Mouse (Mus musculus): ENCODE measurements around the gene Noxo1. TPM values are rescaled to one million over a fixed set of nuclear protein-coding genes. Genes with fewer than 3 reads are reported as not detected.

Gene Noxo1
- total and polyA plus RNA-seq, 3 experiments, result 0.62 to 2.4 TPM; not detected in 1

DNA sequence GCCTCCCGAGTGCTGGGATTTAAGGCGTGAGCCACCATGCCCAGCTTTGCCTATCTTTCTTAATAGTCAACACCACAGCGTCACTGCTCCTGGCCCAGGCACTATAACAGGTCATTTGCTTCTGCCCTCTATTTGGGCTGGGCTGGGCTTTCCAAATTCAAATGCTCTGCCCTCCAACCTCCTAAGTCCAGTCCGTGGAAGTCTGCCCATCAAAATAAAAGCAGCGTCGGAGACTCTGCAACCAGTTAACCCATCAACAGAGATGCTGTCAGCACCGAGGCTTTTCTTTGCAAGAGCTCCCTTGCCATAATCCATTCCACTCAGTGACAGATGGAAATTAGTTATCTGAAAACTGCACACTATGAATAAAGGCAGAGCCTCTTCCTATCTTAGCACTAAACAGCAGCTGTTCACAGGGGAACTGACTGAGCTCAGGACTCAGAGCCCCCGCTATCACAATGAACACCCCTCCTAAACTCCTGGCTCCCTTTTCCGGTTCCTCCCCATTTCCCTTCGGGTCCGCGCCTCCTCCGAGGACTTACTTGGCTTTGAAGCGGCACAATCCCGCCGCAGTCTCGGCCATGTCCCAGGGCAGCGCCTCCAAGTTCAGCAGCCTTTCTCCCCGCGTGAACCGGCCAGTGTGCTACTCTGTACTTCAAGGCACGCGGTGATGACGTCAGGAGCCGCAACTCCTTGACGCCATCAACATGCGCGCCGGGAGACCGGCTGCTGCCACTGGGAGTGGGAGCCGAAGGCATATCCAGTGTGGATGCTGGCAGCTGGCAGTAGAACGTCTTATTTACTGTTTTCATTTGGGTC is 11.2 kb downstream of the Noxo1 start, which contains the start of gene Tbl3 (continued):
- no peak for TF ChIP-seq CHD1 (IDR thresholded peaks at IDR 0.05; ENCODE audit: low read depth, low read length)
- peak; percentile 26; the same call in 1 of the 2 replicates for TF ChIP-seq MYB (IDR thresholded peaks at IDR 0.05; ENCODE audit: low read depth, low read length)
- peak; percentile 42 for TF ChIP-seq ELF1 (IDR thresholded peaks at IDR 0.05; ENCODE audit: low read depth, low read length)
- TF ChIP-seq RCOR1 (IDR thresholded peaks at IDR 0.05; ENCODE audit: low read depth, low read length), result peak; percentile 59; the same call in 1 of the 2 replicates
- TF ChIP-seq MEF2A (IDR thresholded peaks at IDR 0.05; ENCODE audit: extremely low read depth, insufficient replicate concordance, low read depth, low read length, poor library complexity, severe bottlenecking), result no peak
- no peak for TF ChIP-seq MAFK (IDR thresholded peaks at IDR 0.05; ENCODE audit: borderline replicate concordance, low read depth, low read length)
- TF ChIP-seq ZKSCAN1 (IDR thresholded peaks at IDR 0.05; ENCODE audit: low read depth, low read length), result no peak
- TF ChIP-seq SIN3A (IDR thresholded peaks at IDR 0.05; ENCODE audit: low read length), result peak; percentile 97
- TF ChIP-seq UBTF (IDR thresholded peaks at IDR 0.05; ENCODE audit: borderline replicate concordance, insufficient read depth, low read depth, low read length), result no peak
- peak; percentile 72 to 78 for TF ChIP-seq EP300 (IDR thresholded peaks at IDR 0.05; ENCODE audit: low read depth in 1 of 2, low read length in 2 of 2)
- peak; percentile 68 to 89; a peak in 3 of 4 replicates for TF ChIP-seq POLR2A (IDR thresholded peaks at IDR 0.05; ENCODE audit: control insufficient read depth in 1 of 2, insufficient read depth in 1 of 2, low read depth in 1 of 2, low read length in 2 of 2, poor library complexity in 1 of 2)
- TF ChIP-seq MAX (IDR thresholded peaks at IDR 0.05; ENCODE audit: low read length), result peak; percentile 89
- peak; percentile 92 for TF ChIP-seq HCFC1 (IDR thresholded peaks at IDR 0.05; ENCODE audit: low read depth, low read length)

DNA sequence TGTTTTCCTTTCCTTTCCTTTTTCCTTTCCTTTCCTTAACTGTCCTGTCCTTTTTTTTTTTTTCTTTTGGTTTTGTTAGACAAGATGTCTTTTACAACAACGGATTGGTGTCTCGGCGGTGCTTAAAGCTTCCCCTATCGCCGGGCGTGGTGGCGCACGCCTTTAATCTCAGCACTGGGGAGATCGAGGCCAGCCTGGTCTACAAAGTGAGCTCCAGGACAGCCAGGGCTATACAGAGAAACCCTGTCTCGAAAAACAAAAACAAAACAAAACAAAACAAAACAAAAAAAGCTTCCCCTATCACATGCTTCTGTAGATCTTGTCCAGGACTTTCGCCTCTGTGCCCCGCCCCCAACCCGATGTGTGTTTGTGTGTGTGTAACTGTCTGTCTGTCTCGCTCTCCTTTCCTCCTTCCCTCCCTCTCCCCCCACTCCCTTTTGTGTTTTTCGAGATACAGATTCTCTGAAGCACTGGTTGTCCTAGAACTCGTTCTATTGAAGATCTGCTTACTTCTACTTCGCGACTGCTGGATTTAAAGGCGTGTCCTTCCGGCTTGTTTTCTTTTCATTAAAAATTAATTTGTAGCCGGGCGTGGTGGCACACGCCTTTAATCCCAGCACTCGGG is 11.9 kb downstream of the Noxo1 start:
- peak overlapping the region; percentile 85 for H3K9ac ChIP-seq (ENCODE audit: control insufficient read depth, low read depth, low read length, poor library complexity, severe bottlenecking)
- H3K9me3 ChIP-seq (replicated peaks; ENCODE audit: insufficient read depth, low read length), result no peaks in the 10 kb centered on the region
- peak overlapping the region; percentile 75 for H3K27ac ChIP-seq (ENCODE audit: control insufficient read depth, low read depth, low read length)
- no peaks in the 10 kb centered on the region for H3K27me3 ChIP-seq (ENCODE audit: control insufficient read depth in 1 of 2, insufficient read depth in 2 of 2, low read length in 2 of 2)
- H3K4me1 ChIP-seq (ENCODE audit: control insufficient read depth in 1 of 2, insufficient read depth in 2 of 2, low read length in 2 of 2), result peaks cover 0 to 2% of the 10 kb centered on the region in 2 experiments; a peak in 1 of 4 replicates
- DNase-seq (ENCODE audit: low read depth, low spot score), result peak; percentile 70
- H3K4me3 ChIP-seq (ENCODE audit: control insufficient read depth in 1 of 2, insufficient read depth in 1 of 2, low read depth in 2 of 2, low read length in 2 of 2), result peak overlapping the region; percentile 89 to 100
- H3K79me2 ChIP-seq (ENCODE audit: control insufficient read depth, insufficient read depth, low read length, poor library complexity), result peaks cover 7% of the 10 kb centered on the region
- TF ChIP-seq RAD21 (IDR thresholded peaks at IDR 0.05; ENCODE audit: low read depth, low read length), result no peak
- no peak for TF ChIP-seq TAL1 (IDR thresholded peaks at IDR 0.05; ENCODE audit: low read length)
- peak in 1 of 2 experiments; percentile 13; a peak in 1 of 4 replicates for TF ChIP-seq POLR2A (IDR thresholded peaks at IDR 0.05; ENCODE audit: control insufficient read depth in 1 of 2, insufficient read depth in 1 of 2, low read depth in 1 of 2, low read length in 2 of 2, poor library complexity in 1 of 2)
- TF ChIP-seq ELF1 (IDR thresholded peaks at IDR 0.05; ENCODE audit: low read depth, low read length), result no peak
- no peak for TF ChIP-seq USF2 (IDR thresholded peaks at IDR 0.05; ENCODE audit: borderline replicate concordance in 1 of 2, insufficient read depth in 1 of 2, low read depth in 1 of 2, low read length in 2 of 2)
- TF ChIP-seq USF1 (IDR thresholded peaks at IDR 0.05; ENCODE audit: low read depth, low read length), result no peak
- TF ChIP-seq E2F4 (IDR thresholded peaks at IDR 0.05; ENCODE audit: borderline replicate concordance, low read depth, low read length), result no peak
- TF ChIP-seq MAX (IDR thresholded peaks at IDR 0.05; ENCODE audit: low read length), result no peak
- no peak for TF ChIP-seq ZMIZ1 (IDR thresholded peaks at IDR 0.05; ENCODE audit: low read depth, low read length)
- TF ChIP-seq TBP (IDR thresholded peaks at IDR 0.05; ENCODE audit: low read depth, low read length), result 0 out of 2 replicates have a peak, but pooled peaks have one; percentile 4
- H3K36me3 ChIP-seq (ENCODE audit: control insufficient read depth in 1 of 2, insufficient read depth in 2 of 2, low read length in 2 of 2), result peaks cover 0 to 5% of the 10 kb centered on the region in 2 experiments; a peak in 2 of 4 replicates

Data from MEL (cell line).